Mouse (Mus musculus): ENCODE data around the gene Ehmt2.

GRCm38 (mm10) chr17:34887942-34888341, 10.3 kb upstream of the Ehmt2 start:
- TF ChIP-seq FLI1 (IDR thresholded peaks at IDR 0.05; ENCODE audit: low read length) (no peak), GATA1 (IDR thresholded peaks at IDR 0.05; ENCODE audit: borderline replicate concordance, low read length) (no peak)

Measured in megakaryocyte, embryonic 14.5 days (primary cell).